Mouse (Mus musculus) forebrain, embryonic 15.5 days (tissue): ENCODE measurements around the gene Cops8. TPM values are rescaled to one million over a fixed set of nuclear protein-coding genes. Genes with fewer than 3 reads are reported as not detected.

ENCODE experiments used
- ATAC-seq: fragments of 200-750 bp; cut with Nextera tagmentation; replicated peaks from 2 replicates; pipeline ENCODE4 v1.8.0; 2017; ENCODE audit warnings: mild to moderate bottlenecking, moderate TSS enrichment, moderate library complexity
- H3K27ac ChIP-seq: fragments of 300-500 bp; sonication (generic); replicated peaks from 2 replicates; pipeline ENCODE4 v1.5.1; 2015; ENCODE audit warnings: mild to moderate bottlenecking, inconsistent platforms
- H3K27me3 ChIP-seq: fragments of 300-500 bp; sonication (generic); 2 replicates; pipeline ENCODE4 v1.6.1; 2015; ENCODE audit warnings: inconsistent platforms
- H3K36me3 ChIP-seq: fragments of 300-500 bp; sonication (generic); 2 replicates; pipeline ENCODE4 v1.6.1; 2015; ENCODE audit warnings: mild to moderate bottlenecking, inconsistent platforms
- H3K4me1 ChIP-seq: fragments of 300-500 bp; sonication (generic); 2 replicates; pipeline ENCODE4 v1.6.1; 2015; ENCODE audit warnings: inconsistent platforms
- H3K4me2 ChIP-seq: fragments of 300-500 bp; sonication (generic); replicated peaks from 2 replicates; pipeline ENCODE4 v1.6.1; 2015; ENCODE audit warnings: mild to moderate bottlenecking, inconsistent platforms
- H3K4me3 ChIP-seq: fragments of 300-500 bp; sonication (generic); 2 replicates; pipeline ENCODE4 v1.5.1; 2015; ENCODE audit warnings: mild to moderate bottlenecking, inconsistent platforms
- H3K9ac ChIP-seq: fragments of 300-500 bp; sonication (generic); replicated peaks from 2 replicates; pipeline ENCODE4 v1.6.1; 2015; ENCODE audit warnings: mild to moderate bottlenecking, inconsistent platforms
- H3K9me3 ChIP-seq: fragments of 300-500 bp; sonication (generic); 2 replicates; pipeline ENCODE4 v1.6.1; 2016; ENCODE audit warnings: inconsistent platforms
- WGBS: fragments of 180-500 bp; shearing (Covaris S2); methylation state at CpG from one replicate; pipeline ENCODE4 v1.1.7; 2015; ENCODE audit warnings: mixed read lengths; 5-methylcytosine and 5-hydroxymethylcytosine counted together
- polyA plus RNA-seq: library from polyadenylated mRNA; unstranded; fragments of >200 nt; fragmentation: Nextera tagmentation; extraction: Ambion mirVana; gene quantifications from 2 replicates; pipeline ENCODE4 v1.2.1, GENCODE M21; 2015

The Cops8 gene
- polyA plus RNA-seq, 1 experiment from 2014 or later, result 180 TPM

DNA sequence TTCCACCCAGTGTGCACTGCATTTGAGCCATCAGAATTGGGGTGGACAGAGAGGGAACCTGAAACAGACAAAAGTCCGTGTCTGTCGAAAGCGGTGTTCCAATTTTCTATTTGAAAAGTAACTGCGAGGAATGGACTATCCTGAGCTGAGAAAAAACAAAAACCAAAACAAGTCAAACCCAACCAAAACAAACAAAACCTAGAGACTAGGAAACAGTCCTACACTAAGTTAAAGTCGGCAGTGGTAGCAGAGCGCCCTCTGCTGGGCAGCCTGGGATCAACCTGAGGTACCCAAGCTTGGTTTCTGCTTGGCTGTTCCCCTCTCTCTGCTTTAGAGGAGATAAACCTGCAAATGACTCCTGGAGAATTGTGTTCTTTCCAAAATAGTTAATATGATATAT, 10.0 kb upstream of the Cops8 start:
- H3K27ac ChIP-seq, result no peak overlapping the region
- H3K4me1 ChIP-seq, result no peaks in the 10 kb centered on the region
- no peak overlapping the region for H3K9ac ChIP-seq
- H3K36me3 ChIP-seq, result no peaks in the 10 kb centered on the region
- H3K9me3 ChIP-seq, result no peaks in the 10 kb centered on the region
- H3K4me3 ChIP-seq, result no peak overlapping the region
- ATAC-seq, result peak; percentile 64; the same call in 1 of the 2 replicates
- no peak overlapping the region for H3K4me2 ChIP-seq
- WGBS, result 23% methylated on average over 6 of the region's 6 CpGs
- no peaks in the 10 kb centered on the region for H3K27me3 ChIP-seq

DNA sequence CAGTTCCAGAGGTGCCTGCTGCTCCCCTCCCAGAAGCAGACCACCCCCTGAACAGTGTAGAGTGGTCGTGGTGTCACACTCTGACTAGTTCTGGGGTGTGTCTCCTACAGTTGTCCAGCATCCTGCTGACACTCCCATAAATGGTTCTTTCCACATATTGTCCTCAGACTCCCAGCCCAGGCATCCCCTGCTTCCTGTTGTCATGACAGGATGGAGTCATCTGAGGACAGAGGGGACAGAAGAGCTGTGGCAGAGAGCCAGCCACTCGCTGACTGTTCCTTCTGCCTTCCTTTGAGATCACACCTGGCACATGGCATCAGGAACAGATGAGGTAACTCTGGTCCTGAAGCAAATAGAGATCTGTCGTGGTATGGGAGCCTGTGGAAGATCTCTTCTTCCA, 3.6 kb upstream of the Cops8 start:
- no peaks in the 10 kb centered on the region for H3K27me3 ChIP-seq
- H3K4me1 ChIP-seq, result peaks cover 10% of the 10 kb centered on the region
- H3K4me3 ChIP-seq, result no peak overlapping the region
- WGBS, result 56% methylated on average over 3 of the region's 3 CpGs
- H3K9ac ChIP-seq, result no peak overlapping the region
- H3K9me3 ChIP-seq, result no peaks in the 10 kb centered on the region
- ATAC-seq, result no peak
- H3K4me2 ChIP-seq, result no peak overlapping the region
- no peak overlapping the region for H3K27ac ChIP-seq
- H3K36me3 ChIP-seq, result no peaks in the 10 kb centered on the region

DNA sequence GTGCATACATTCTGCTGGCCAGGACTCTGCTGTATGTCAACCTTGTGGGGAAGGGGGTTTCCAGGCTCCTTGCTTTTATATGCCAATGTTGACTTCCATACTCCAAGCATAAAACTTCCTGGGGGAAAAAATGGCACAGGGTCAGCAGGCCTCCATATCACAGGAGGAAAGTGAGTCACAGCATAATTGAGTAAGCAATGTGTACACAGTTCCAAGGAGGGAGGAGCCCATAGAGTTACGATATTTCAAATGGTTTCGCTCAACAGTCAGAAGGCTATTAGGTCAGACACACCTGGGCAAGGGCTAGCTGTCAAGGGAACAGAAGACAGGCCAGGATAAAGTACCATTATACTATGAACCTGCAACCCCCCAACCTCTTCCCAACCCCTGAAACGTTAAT, 1.7 kb upstream of the Cops8 start:
- no peak for ATAC-seq
- Histone ChIP-seq H3K4me2 (no peak overlapping the region), H3K9ac (no peak overlapping the region), H3K4me3 (no peak overlapping the region), H3K4me1 (peaks cover 18% of the 10 kb centered on the region), H3K27ac (no peak overlapping the region), H3K27me3 (no peaks in the 10 kb centered on the region), H3K36me3 (0 out of 2 replicates have a peak, but pooled peaks cover 3% of the 10 kb centered on the region), H3K9me3 (no peaks in the 10 kb centered on the region)
- 57% methylated on average over 3 of the region's 3 CpGs for WGBS

DNA sequence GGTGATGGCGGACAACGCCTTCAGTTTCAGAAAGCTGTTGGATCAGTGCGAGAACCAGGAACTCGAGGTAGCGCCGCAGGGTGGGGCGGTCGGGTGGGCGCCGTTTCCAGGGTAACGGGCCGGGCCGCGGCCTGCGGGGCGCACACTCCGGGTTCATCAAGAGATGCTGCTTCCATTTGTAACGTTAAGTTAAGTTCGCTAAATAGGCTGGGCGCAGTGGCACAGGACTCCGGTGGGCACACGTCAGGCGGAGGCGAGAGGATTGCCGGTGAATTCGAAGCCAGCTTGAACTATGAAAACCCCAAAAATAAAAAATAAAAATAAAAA, 743 bp downstream of the Cops8 start:
- Histone ChIP-seq H3K9ac (peak overlapping the region; percentile 88), H3K27me3 (no peaks in the 10 kb centered on the region), H3K36me3 (peaks cover 26% of the 10 kb centered on the region), H3K4me3 (peak overlapping the region; percentile 95), H3K4me1 (peaks cover 18% of the 10 kb centered on the region), H3K4me2 (peak overlapping the region; percentile 70), H3K27ac (peak overlapping the region; percentile 75), H3K9me3 (no peaks in the 10 kb centered on the region)
- peak; percentile 80 for ATAC-seq
- under 1% methylated on average over 26 of the region's 26 CpGs for WGBS

DNA sequence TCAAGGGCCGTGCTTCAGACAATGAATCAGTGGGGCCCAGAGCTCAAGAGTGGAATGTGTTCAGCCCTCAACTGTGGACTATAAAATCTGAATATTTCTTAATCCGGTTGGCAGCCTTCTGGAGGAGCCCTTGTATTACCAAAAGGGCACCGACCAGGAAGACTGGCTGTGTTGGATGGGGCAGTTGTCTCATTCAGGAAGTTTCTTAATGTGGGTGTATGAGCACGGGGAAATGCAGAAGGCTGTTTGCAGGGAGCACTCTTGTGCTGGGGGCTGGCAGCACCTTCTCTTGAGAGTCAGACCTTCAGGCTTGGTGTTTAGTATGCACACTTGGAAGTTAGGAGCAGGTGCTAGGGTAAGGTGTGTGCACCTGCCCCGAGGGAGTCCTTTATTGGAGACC, 6.6 kb downstream of the Cops8 start:
- no peaks in the 10 kb centered on the region for H3K27me3 ChIP-seq
- ATAC-seq, result no peak
- H3K4me2 ChIP-seq, result no peak overlapping the region
- no peak overlapping the region for H3K4me3 ChIP-seq
- H3K9me3 ChIP-seq, result no peaks in the 10 kb centered on the region
- no peak overlapping the region for H3K27ac ChIP-seq
- H3K36me3 ChIP-seq, result peaks cover 76% of the 10 kb centered on the region
- 93% methylated on average over 5 of the region's 5 CpGs for WGBS
- H3K4me1 ChIP-seq, result peaks cover 7% of the 10 kb centered on the region
- no peak overlapping the region for H3K9ac ChIP-seq

DNA sequence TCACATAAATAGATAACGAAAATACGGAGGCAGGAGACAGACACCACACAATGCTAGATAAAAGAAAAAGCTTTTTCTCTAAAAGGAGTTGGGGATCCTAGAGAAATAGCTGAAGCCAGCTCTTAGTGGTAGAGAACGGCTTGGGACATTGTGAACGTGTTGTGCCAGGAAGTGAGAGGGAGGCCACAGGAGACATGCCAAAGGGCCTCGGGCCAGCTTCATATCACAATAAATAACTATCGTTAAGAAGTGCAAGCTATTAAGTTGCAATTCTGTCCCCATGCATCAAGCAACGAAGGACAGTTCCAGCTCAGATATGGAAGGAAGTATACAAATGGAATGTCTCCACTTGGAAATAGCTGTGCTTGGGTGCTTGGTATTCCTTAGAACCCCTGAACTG, 14.5 kb downstream of the Cops8 start:
- no peaks in the 10 kb centered on the region for H3K27me3 ChIP-seq
- no peaks in the 10 kb centered on the region for H3K9me3 ChIP-seq
- WGBS, result 91% methylated on average over 7 of the region's 7 CpGs
- no peak for ATAC-seq
- H3K36me3 ChIP-seq, result peaks cover 18% of the 10 kb centered on the region
- H3K4me3 ChIP-seq, result no peak overlapping the region
- no peaks in the 10 kb centered on the region for H3K4me1 ChIP-seq
- no peak overlapping the region for H3K9ac ChIP-seq
- H3K27ac ChIP-seq, result no peak overlapping the region
- no peak overlapping the region for H3K4me2 ChIP-seq

DNA sequence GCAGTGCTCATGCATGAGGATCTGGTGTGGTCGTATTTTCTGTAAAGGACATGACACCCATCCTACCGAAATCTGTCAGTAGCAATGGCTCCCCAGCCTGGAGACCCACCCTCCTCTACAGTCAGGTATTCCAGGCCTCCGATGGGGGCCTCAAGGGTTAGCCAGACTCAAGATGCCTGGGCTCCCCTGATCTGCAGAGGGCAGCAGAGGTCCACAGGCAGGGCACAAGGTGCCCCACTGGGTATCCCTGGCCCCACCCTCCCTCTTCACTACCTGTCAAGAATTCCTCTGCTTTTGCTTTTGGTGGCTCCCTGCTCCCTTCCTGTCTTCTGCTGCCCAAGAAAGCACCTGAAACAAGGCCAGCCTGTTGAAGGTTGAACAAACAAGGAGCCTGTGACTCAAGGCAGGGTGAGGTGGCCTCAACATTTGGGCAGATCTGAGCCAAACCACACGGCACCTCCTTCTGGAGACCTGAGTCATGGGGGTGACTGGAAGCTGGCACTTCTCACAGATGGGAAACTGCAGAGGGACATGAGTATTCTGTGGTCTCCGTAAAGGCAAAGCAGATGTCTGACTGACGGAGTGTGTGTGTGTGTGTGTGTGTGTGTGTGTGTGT, 30.7 kb downstream of the Cops8 start:
- Histone ChIP-seq H3K36me3 (no peaks in the 10 kb centered on the region), H3K27ac (no peak overlapping the region), H3K4me1 (no peaks in the 10 kb centered on the region), H3K27me3 (no peaks in the 10 kb centered on the region), H3K9me3 (no peaks in the 10 kb centered on the region), H3K4me3 (no peak overlapping the region), H3K4me2 (no peak overlapping the region), H3K9ac (no peak overlapping the region)
- 82% methylated on average over 6 of the region's 6 CpGs for WGBS
- no peak for ATAC-seq

DNA sequence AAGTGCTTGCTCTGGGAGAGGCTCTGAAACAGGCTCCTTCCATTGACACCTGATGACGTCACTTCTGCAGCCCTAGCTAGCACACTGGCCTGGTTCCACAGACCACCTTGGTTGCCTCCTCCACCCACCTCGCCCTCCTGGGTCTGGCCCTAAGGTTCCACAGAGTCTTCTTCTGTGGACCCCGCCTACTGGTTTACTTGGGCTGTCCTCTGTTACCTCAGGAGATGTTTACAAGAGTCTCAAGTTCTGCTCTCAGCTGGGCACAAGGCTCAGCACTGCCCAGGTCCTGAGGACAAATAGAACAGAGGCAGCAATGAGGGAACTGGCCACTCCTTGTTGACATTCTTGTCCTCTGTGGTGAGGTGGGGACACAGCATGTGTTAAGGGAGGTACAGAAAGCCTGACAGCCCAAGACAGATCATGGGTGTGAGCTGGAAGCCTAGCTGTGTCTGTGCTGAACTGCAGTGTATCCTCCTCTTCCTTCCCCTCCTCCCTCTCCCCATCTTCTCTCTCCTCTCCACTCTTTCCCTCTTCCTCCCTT, 31.5 kb downstream of the Cops8 start:
- Histone ChIP-seq H3K27ac (no peak overlapping the region), H3K4me1 (no peaks in the 10 kb centered on the region), H3K36me3 (no peaks in the 10 kb centered on the region), H3K4me2 (no peak overlapping the region), H3K9me3 (no peaks in the 10 kb centered on the region), H3K4me3 (no peak overlapping the region), H3K27me3 (no peaks in the 10 kb centered on the region), H3K9ac (no peak overlapping the region)
- 70% methylated on average over 3 of the region's 3 CpGs for WGBS
- no peak for ATAC-seq

DNA sequence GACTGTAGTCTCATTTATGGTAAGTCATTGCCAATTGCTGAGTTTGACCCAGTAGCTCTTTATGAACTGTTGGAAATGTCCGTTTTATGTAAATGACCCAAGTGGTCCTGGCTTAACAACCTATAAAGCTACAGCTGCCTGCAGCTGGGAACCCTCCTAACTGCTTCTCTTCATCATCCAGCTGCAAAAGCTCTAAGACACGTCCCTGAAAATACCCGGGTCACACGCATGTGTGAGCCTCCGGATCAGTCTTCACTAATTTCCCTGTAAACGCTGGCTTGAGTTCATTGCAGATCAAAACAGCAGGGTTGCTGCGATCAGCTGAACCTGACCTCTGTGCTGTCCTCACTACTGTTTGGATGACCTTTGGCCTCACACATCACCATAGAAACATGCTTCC, 35.6 kb downstream of the Cops8 start:
- 83% methylated on average over 7 of the region's 7 CpGs for WGBS
- Histone ChIP-seq H3K4me2 (no peak overlapping the region), H3K4me3 (no peak overlapping the region), H3K36me3 (no peaks in the 10 kb centered on the region), H3K9me3 (no peaks in the 10 kb centered on the region), H3K27ac (no peak overlapping the region), H3K9ac (no peak overlapping the region), H3K27me3 (no peaks in the 10 kb centered on the region), H3K4me1 (no peaks in the 10 kb centered on the region)
- ATAC-seq, result no peak

DNA sequence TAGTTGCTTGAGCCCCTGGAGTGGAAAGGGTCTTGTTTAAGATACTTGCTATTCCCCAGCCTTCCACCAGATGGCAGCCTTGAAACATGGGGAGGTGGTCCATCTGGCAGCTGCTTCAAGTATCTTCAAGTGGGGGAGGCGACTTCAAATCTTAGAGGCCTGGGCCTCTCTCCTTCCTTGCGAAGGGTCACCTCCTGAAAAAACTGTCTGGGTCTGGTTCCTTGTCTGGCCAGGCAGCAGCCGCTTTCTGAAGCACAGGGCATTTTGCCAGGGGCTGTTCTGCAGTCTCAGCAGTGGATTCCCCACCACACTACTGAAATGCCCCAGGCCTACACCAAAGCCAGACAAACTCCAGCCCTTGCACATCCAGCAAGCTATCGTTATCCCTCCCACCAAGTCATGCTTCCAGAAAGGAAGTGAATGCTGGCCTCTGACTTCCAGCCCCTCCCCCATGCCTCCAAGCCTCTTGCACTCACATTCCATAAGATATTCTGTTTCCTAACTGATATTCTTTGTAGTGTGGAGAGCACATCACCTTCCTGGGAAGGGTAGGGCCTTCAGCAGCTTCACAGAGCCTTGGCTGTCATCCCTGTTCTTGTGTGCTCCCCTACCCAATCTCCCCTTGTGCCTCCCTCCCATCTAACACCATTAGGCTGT, 48.1 kb downstream of the Cops8 start:
- H3K9me3 ChIP-seq, result no peaks in the 10 kb centered on the region
- H3K36me3 ChIP-seq, result no peaks in the 10 kb centered on the region
- no peak overlapping the region for H3K27ac ChIP-seq
- no peak overlapping the region for H3K4me2 ChIP-seq
- no peak overlapping the region for H3K9ac ChIP-seq
- peaks cover 4% of the 10 kb centered on the region for H3K4me1 ChIP-seq
- 3% methylated on average over 4 of the region's 4 CpGs for WGBS
- no peak overlapping the region for H3K4me3 ChIP-seq
- peak; percentile 53; the same call in 1 of the 2 replicates for ATAC-seq
- no peaks in the 10 kb centered on the region for H3K27me3 ChIP-seq

DNA sequence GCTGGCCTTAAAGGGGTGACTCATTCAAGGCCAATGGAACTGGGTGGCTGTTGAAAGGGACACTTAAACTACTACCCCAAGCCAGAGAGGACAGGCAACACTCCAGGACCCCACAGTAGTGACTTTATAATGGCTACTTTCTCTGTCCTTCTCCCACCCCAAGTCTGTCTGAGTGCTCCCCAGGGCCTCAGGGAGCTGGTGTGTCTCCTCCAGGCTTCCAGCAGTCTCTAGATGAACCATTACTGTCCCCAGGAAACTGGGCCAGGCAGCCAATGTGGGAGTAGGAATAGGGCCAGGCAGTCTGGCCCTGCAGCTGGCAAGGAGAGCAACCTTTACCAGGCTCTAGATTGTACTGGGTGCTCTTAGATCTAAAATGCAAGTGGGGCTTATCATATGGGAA, 49.0 kb downstream of the Cops8 start:
- peaks cover 4% of the 10 kb centered on the region for H3K4me1 ChIP-seq
- H3K4me3 ChIP-seq, result no peak overlapping the region
- H3K9ac ChIP-seq, result no peak overlapping the region
- no peaks in the 10 kb centered on the region for H3K27me3 ChIP-seq
- H3K36me3 ChIP-seq, result no peaks in the 10 kb centered on the region
- no peaks in the 10 kb centered on the region for H3K9me3 ChIP-seq
- no peak overlapping the region for H3K4me2 ChIP-seq
- H3K27ac ChIP-seq, result no peak overlapping the region
- no peak for ATAC-seq

DNA sequence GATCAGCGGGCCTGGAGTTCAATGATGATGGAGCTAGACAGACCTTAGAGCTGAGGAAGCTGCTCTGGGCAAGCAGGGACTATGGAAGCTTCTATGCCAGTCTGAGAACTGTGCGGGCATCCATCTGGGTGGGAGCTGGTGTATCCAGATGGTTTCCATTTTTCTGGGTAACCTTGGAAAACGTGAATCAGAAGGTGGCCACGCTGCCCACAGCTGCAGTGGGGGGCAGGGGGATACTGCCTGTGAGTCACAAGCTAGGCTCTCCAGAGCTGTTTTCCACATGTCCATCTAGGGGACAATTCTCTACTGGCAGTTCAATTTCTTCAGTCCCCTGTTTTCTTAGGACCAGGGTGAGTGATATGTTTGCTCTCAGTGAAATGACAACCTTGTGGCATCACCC, 49.8 kb downstream of the Cops8 start:
- no peak for ATAC-seq
- 83% methylated on average over 4 of the region's 4 CpGs for WGBS
- Histone ChIP-seq H3K4me3 (no peak overlapping the region), H3K9me3 (no peaks in the 10 kb centered on the region), H3K4me2 (no peak overlapping the region), H3K27me3 (no peaks in the 10 kb centered on the region), H3K27ac (no peak overlapping the region), H3K36me3 (no peaks in the 10 kb centered on the region), H3K4me1 (peaks cover 4% of the 10 kb centered on the region), H3K9ac (no peak overlapping the region)
